Mouse (Mus musculus) midbrain, embryonic 15.5 days (tissue): ENCODE measurements around the gene Cmtm4. TPM values are rescaled to one million over a fixed set of nuclear protein-coding genes. Genes with fewer than 3 reads are reported as not detected.

Experiments
- ATAC-seq: fragments of 200-750 bp; cut with Nextera tagmentation; replicated peaks from 2 replicates; pipeline ENCODE4 v1.8.0; 2017; ENCODE audit warnings: moderate TSS enrichment
- H3K27ac ChIP-seq: fragments of 300-500 bp; sonication (generic); 2 replicates; pipeline ENCODE4 v1.5.1; 2015; ENCODE audit warnings: mild to moderate bottlenecking, inconsistent platforms
- H3K27me3 ChIP-seq: fragments of 300-500 bp; sonication (generic); replicated peaks from 2 replicates; pipeline ENCODE4 v1.6.1; 2015; ENCODE audit warnings: inconsistent platforms
- H3K36me3 ChIP-seq: fragments of 300-500 bp; sonication (generic); replicated peaks from 2 replicates; pipeline ENCODE4 v1.6.1; 2015; ENCODE audit warnings: inconsistent platforms
- H3K4me1 ChIP-seq: fragments of 300-500 bp; sonication (generic); 2 replicates; pipeline ENCODE4 v1.6.1; 2015; ENCODE audit warnings: inconsistent platforms
- H3K4me2 ChIP-seq: fragments of 300-500 bp; sonication (generic); 2 replicates; pipeline ENCODE4 v1.6.1; 2015; ENCODE audit warnings: inconsistent platforms, mild to moderate bottlenecking, moderate library complexity
- H3K4me3 ChIP-seq: fragments of 300-500 bp; sonication (generic); 2 replicates; pipeline ENCODE4 v1.5.1; 2015; ENCODE audit warnings: mild to moderate bottlenecking, inconsistent platforms
- H3K9ac ChIP-seq: fragments of 300-500 bp; sonication (generic); 2 replicates; pipeline ENCODE4 v1.6.1; 2015; ENCODE audit warnings: mild to moderate bottlenecking, inconsistent platforms
- H3K9me3 ChIP-seq: fragments of 300-500 bp; sonication (generic); 2 replicates; pipeline ENCODE4 v1.6.1; 2016; ENCODE audit warnings: inconsistent platforms
- WGBS: fragments of 180-500 bp; shearing (Covaris S2); methylation state at CpG from one replicate; pipeline ENCODE4 v1.1.7; 2015; ENCODE audit warnings: mixed read lengths; 5-methylcytosine and 5-hydroxymethylcytosine counted together
- polyA plus RNA-seq: library from polyadenylated mRNA; unstranded; fragments of >200 nt; fragmentation: Nextera tagmentation; extraction: Ambion mirVana; gene quantifications from 2 replicates; pipeline ENCODE4 v1.2.1, GENCODE M21; 2015

The Cmtm4 gene
- polyA plus RNA-seq: 2.4 and 2.6 TPM in 2 replicates

DNA sequence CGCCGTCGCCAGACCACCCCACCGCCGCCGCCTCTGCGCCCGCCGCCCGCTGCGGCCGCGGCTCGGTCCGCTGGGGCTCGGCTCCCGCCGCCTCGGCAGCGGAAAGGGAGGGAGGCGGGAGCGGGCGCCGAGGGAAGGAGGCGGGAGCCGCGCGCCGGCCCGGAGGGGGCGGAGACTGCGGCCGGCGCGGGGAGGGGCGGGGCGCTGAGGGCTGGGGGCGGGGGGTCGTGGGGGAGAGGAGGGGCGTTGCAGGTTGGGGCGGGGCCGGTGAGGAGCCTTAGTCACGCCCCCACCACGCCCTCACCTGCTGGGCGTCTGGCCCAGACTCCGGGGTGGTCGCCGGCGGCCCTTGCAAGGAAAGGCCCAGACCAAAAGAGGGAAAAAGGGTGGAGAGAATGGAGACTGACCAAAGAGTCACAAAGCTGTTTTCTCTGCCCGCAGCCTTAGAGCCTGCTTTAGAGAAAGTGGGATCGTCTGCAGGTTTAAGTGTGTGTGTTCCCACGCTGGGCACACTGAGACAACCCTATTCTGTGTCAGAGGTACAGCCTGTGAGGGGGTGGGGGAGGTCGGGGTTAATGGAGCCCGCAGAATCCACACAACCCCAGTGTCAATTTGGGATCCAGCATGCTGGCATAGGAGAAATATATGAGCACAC is at the start of gene Cmtm4:
Cmtm4 (minus strand) TSS at position 105 of the 655 bp plus-strand sequence.
- WGBS: 3% methylated on average over 32 of the region's 54 CpGs
- H3K4me2 ChIP-seq: peak within 1 kb of the TSS; percentile 76

DNA sequence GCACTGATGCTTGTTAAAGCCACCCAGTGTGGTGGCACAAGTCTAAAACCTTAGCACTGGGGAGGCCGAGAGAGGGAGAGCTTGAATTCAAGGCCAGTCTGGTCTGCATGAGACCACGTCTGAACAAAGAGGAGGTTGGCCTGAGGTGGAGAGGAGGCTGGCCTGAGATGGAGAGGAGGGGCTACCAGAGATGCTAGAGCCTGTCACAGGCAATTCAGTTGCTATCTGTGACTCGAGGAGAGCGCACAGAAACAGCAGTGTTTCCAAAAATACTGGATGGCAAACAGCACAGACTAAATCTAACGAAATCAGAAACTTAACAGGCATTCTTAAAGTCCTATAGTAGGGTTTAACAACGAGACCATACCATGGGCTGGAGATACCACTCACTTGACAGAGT is 49.6 kb upstream of the Cmtm4 start:
- peaks cover 15% of the 10 kb centered on the region for H3K4me1 ChIP-seq
- no peak overlapping the region for H3K27ac ChIP-seq
- H3K9ac ChIP-seq: no peak overlapping the region
- no peak for ATAC-seq
- 68% methylated on average over 6 of the region's 6 CpGs for WGBS
- H3K36me3 ChIP-seq: no peaks in the 10 kb centered on the region
- H3K4me3 ChIP-seq: no peak overlapping the region
- H3K27me3 ChIP-seq: no peaks in the 10 kb centered on the region
- H3K4me2 ChIP-seq: no peak overlapping the region
- no peaks in the 10 kb centered on the region for H3K9me3 ChIP-seq

More for the DNA sequence above, at the start of gene Cmtm4:
- ATAC-seq: peak; percentile 81
- Histone ChIP-seq H3K27me3 (no peaks in the 10 kb centered on the region), H3K9me3 (no peaks in the 10 kb centered on the region), H3K4me3 (peak within 1 kb of the TSS; percentile 72), H3K27ac (peak within 1 kb of the TSS; percentile 82), H3K9ac (peak within 1 kb of the TSS; percentile 87), H3K36me3 (no peaks in the 10 kb centered on the region), H3K4me1 (peaks cover 20% of the 10 kb centered on the region)

DNA sequence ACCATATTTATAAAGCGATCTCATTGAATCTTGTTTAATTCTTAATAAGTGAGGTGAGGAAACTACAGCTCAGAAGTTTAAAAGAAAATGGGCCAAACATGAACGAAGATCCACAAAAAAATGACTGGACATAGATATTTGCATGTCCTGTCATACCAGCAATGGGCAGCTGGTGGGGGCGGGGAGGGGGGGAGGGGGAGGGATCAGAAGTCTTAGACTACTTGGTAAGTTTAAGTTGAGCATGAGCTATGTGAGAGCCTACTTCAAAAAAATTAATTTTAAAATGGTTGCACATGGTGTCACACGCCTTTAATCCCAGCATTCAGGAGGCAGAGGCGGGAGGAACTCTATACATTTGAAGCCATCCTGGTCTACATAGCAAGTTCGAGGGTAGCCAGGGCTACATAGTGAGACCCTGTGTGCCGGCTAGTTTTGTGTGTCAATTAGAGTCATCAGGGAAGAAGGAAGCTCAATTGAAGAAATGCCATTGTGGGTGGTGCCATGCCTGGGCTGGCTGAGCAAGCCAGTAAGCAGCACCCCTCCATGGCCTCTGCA is 47.6 kb upstream of the Cmtm4 start:
- H3K9ac ChIP-seq: no peak overlapping the region; the same call in 1 of the 2 replicates
- H3K27ac ChIP-seq: peak overlapping the region; percentile 95; the same call in 1 of the 2 replicates
- peak overlapping the region; percentile 83 for H3K4me3 ChIP-seq
- peak overlapping the region; percentile 60 for H3K4me2 ChIP-seq
- no peaks in the 10 kb centered on the region for H3K9me3 ChIP-seq
- H3K36me3 ChIP-seq: peaks cover 8% of the 10 kb centered on the region
- peak; percentile 32 for ATAC-seq
- H3K27me3 ChIP-seq: no peaks in the 10 kb centered on the region
- peaks cover 15% of the 10 kb centered on the region for H3K4me1 ChIP-seq
- WGBS: 61% methylated on average over 7 of the region's 7 CpGs

DNA sequence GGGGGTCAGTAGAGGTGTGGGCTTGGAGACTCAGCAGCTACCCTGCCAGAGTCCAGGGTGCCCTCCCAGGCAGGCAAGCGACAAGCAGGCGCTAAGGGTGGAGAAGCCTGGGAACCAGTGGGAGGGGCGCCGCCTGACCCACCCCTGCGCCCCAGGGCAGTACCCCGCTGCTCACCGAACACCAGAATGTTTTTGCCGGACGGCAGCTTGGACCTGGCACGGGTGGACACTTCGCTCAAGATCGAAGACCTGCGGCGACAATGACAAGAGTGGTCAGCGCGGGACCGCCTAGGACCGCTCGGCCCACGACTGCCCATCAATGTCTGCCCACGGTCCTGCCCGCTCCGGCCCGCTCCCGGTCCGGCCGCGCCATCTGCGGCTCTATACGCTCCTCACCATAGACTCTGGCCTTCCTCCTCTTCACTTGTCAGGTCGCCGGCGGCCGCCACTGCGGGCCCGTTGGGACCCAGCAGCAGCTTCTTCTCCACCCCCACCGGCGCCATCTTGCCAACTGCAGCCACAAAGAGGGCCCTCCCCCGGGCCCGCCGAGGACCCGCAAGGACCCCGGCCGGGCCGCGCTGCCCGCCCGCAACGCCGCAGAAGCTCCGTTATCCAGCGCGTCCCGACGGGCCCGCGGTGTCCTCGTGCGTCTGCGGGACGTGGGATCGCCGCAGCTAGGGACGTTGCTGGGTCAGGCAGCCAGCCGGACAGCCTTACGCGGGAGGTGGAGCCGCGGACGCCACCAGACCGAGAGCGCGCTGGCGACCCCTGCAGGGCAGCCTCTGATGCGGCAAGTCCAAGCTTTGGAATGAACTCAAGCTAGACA is 46.9 kb upstream of the Cmtm4 start, which contains the start of gene Dync1li2:
Dync1li2 (minus strand) TSS at position 749 of the 826 bp plus-strand sequence.
- Histone ChIP-seq H3K4me1 (peaks cover 15% of the 10 kb centered on the region), H3K4me2 (peak within 1 kb of the TSS; percentile 60), H3K36me3 (peaks cover 12% of the 10 kb centered on the region), H3K4me3 (peak within 1 kb of the TSS; percentile 83), H3K9me3 (no peaks in the 10 kb centered on the region), H3K27ac (peak within 1 kb of the TSS; percentile 95), H3K9ac (peak within 1 kb of the TSS; percentile 96), H3K27me3 (no peaks in the 10 kb centered on the region)
- peak; percentile 91 for ATAC-seq
- under 1% methylated on average over 71 of the region's 75 CpGs for WGBS

DNA sequence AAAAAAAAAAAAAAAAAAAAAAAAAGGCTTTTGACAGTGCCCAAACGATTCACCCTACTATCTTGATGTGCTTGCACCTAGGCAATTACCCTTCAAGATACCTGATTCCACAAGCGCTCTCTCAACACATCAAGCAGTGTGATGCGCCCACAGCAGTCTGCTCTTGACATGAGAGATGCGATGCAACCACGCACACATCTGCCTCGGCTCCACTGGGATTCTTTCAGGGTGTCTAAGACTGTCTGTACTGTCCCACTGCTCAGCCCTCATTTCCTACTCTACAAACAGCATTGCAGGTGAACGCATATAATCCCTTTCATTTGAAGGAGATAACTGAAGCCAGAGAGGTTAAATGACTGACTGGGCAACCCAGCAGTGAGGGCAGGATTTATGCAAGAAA is 46.0 kb upstream of the Cmtm4 start:
- 43% methylated on average over 7 of the region's 7 CpGs for WGBS
- no peaks in the 10 kb centered on the region for H3K27me3 ChIP-seq
- peak overlapping the region; percentile 96 for H3K9ac ChIP-seq
- H3K36me3 ChIP-seq: peaks cover 21% of the 10 kb centered on the region
- H3K4me1 ChIP-seq: peaks cover 17% of the 10 kb centered on the region
- ATAC-seq: no peak
- H3K27ac ChIP-seq: 0 out of 2 replicates have a peak overlapping the region, but pooled peaks have one; percentile 95
- no peaks in the 10 kb centered on the region for H3K9me3 ChIP-seq
- peak overlapping the region; percentile 60 for H3K4me2 ChIP-seq
- peak overlapping the region; percentile 83 for H3K4me3 ChIP-seq

DNA sequence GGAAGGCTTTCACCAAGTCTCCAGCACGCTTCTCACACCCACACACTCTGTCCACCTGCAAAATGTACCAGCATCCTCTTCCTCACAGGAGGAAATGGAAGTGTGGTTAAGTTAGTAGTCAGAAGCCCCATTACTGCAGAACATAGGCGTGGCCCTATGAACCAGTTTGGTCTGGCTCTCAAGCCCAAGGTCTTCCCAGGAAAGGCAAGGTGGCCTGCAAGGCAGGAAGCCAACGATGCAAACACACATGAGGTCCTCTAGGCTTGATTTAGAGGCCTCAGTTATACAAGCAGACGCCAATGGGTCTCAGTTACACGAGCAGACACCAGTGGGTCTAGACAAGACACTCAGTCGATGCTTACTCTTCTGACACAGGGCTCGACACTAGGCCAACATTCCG is 43.9 kb upstream of the Cmtm4 start:
- Histone ChIP-seq H3K36me3 (peaks cover 40% of the 10 kb centered on the region), H3K9me3 (no peaks in the 10 kb centered on the region), H3K27ac (no peak overlapping the region), H3K27me3 (no peaks in the 10 kb centered on the region), H3K4me1 (peaks cover 34% of the 10 kb centered on the region), H3K4me2 (no peak overlapping the region), H3K4me3 (no peak overlapping the region), H3K9ac (no peak overlapping the region)
- WGBS: 96% methylated on average over 8 of the region's 8 CpGs
- ATAC-seq: no peak

DNA sequence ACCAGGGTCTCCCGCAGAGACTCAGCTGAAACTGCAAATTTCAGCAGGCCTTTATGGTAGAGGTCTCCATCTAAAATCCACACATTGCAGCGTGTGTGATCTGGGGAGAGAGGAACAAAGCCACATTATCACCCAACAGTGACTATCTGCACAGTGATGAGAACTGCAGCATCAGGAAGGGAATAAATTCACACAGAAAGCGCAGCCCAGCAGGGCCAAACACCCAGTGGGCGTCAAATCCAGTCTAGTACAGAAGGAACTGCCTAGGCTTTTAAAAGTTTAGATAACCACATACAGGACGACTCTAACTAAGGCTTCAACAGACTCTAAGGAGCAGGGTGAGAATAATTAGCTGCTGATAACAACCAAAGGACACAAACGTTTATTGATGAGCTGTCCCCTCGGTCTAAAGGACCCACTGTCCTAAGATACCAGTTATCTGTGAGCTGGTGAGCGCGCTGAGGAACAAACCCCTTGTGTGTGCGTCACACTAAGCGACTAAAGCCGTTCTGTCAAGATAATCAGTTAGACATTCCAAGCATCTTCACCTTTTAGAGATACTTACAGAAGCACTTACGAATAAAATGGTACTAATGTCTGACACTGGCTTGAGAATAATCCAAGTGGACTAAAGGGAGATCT is 42.0 kb upstream of the Cmtm4 start:
- no peak for ATAC-seq
- peaks cover 48% of the 10 kb centered on the region for H3K36me3 ChIP-seq
- H3K4me3 ChIP-seq: no peak overlapping the region
- H3K9me3 ChIP-seq: no peaks in the 10 kb centered on the region
- H3K27ac ChIP-seq: no peak overlapping the region
- 94% methylated on average over 13 of the region's 13 CpGs for WGBS
- no peak overlapping the region for H3K4me2 ChIP-seq
- no peaks in the 10 kb centered on the region for H3K27me3 ChIP-seq
- H3K4me1 ChIP-seq: peaks cover 34% of the 10 kb centered on the region
- H3K9ac ChIP-seq: no peak overlapping the region

DNA sequence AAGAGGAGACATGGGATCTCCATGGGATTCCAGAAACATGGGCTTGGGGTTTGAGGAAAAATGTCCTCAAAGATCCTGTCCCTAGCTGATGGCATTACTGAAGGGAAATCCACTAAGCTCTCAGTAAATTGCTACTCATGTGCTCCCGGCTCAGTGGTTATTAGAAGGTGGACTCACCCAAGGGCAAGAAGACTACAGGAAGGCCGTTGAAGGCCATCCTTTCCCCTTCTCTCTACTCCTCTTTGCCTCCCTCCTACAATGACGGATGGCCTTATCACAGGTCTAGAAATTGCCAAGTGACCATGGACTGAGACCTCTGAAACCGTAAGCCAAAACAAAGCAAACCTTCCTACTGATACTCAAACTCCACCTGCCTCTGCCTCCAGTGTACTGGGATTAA is 41.0 kb upstream of the Cmtm4 start:
- Histone ChIP-seq H3K9ac (no peak overlapping the region), H3K4me1 (peaks cover 31% of the 10 kb centered on the region), H3K27ac (peak overlapping the region; percentile 49; the same call in 1 of the 2 replicates), H3K36me3 (peaks cover 56% of the 10 kb centered on the region), H3K4me3 (no peak overlapping the region), H3K9me3 (no peaks in the 10 kb centered on the region), H3K27me3 (no peaks in the 10 kb centered on the region), H3K4me2 (no peak overlapping the region)
- no peak for ATAC-seq
- 89% methylated on average over 4 of the region's 4 CpGs for WGBS

DNA sequence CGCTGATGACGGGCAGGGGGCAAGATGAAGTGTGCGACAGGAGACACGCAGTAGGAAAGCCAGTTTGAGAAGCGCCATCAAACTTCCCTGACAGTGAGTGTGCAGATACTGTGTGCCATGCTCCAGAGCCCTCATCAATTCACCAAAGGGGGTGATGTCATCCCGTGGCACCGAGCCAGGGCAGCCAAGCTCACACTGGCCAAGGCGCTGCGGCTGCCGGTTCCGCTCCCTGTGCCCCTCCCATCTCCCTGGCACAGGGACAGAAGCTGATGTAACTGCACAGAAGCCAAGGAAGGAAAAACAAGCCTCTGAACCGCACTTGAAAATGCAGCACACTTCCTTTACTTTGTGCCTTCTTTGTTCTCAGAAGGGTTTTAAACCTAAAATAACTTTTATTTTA is 40.4 kb upstream of the Cmtm4 start:
- H3K36me3 ChIP-seq: peaks cover 61% of the 10 kb centered on the region
- WGBS: 36% methylated on average over 12 of the region's 12 CpGs
- peaks cover 25% of the 10 kb centered on the region for H3K4me1 ChIP-seq
- no peaks in the 10 kb centered on the region for H3K9me3 ChIP-seq
- H3K27me3 ChIP-seq: no peaks in the 10 kb centered on the region
- peak overlapping the region; percentile 16; the same call in 1 of the 2 replicates for H3K4me2 ChIP-seq
- peak; percentile 94 for ATAC-seq
- H3K9ac ChIP-seq: no peak overlapping the region
- H3K27ac ChIP-seq: peak overlapping the region; percentile 49
- H3K4me3 ChIP-seq: no peak overlapping the region

DNA sequence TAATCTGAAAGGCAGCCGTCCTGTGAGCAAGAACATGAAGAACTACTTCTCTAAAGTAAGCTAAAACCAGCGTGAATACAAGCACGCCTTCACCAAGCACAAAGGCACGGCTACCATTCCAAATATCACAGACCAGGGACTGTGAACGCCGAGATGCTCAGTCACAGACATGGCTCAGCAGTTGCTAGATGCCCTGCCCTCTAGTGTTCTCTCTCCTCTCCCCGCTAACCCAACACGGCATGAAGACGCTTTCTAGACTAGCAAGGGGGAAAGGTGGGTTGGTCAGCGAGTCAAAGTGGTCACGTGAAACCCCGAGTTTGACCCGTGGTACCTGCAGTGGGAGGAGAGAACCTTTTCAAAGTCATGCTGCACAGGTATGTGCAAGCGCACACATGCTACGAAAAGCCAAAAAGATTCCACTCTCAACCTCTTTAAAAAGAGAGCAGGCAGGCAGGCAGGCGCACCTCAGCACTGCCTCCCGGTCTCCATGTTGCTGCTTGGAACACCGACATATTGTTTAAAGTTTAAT is 39.3 kb upstream of the Cmtm4 start:
- Histone ChIP-seq H3K4me3 (no peak overlapping the region), H3K9ac (no peak overlapping the region), H3K36me3 (peaks cover 69% of the 10 kb centered on the region), H3K4me1 (peaks cover 19% of the 10 kb centered on the region), H3K27me3 (no peaks in the 10 kb centered on the region), H3K9me3 (no peaks in the 10 kb centered on the region), H3K4me2 (no peak overlapping the region), H3K27ac (no peak overlapping the region)
- WGBS: 87% methylated on average over 18 of the region's 18 CpGs
- ATAC-seq: no peak

DNA sequence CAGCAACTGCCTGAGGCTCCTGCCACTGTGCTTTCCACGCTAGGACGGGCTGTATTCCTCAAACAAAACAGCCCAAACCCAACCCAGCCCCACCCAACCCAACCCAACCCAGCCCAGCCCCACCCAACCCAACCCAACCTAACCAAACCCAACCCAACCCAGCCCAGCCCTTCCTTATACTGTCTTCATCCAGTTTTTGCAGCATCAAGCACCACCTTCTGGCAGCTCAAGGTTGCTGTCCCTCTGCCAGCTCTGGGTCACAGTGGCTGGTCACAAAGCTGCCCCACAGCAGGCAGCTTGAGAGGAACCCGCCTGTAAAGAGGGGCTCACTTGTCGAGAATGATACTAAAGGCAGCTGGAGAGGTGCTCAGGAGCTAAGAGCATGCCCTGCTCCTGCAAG is 38.7 kb upstream of the Cmtm4 start:
- no peak overlapping the region for H3K4me2 ChIP-seq
- no peaks in the 10 kb centered on the region for H3K9me3 ChIP-seq
- WGBS: 84% methylated on average over 4 of the region's 4 CpGs
- H3K4me1 ChIP-seq: peaks cover 19% of the 10 kb centered on the region
- no peak overlapping the region for H3K4me3 ChIP-seq
- H3K27me3 ChIP-seq: no peaks in the 10 kb centered on the region
- no peak overlapping the region for H3K27ac ChIP-seq
- no peak for ATAC-seq
- H3K9ac ChIP-seq: no peak overlapping the region
- H3K36me3 ChIP-seq: peaks cover 69% of the 10 kb centered on the region
